Mouse (Mus musculus): ENCODE measurements at regions not wholly inside any gene's neighbourhood (a gene's known extent, or its start where the extent isn't known, plus 50 kb on each side); places are given as distances from the start of the nearest gene placed in this dataset.

- no peak for DNase-seq (ENCODE audit: low spot score in 2 of 2)
These were observed 173.5 kb downstream of the 1500009L16Rik start for GRCm38 (mm10) chr10:83896160-83896559.

GRCm38 (mm10) chr10:83897558-83897957 is 174.9 kb downstream of the 1500009L16Rik start:
- no peak for DNase-seq (ENCODE audit: low spot score in 2 of 2)

GRCm38 (mm10) chr10:83906751-83907150 is 184.1 kb downstream of the 1500009L16Rik start:
- no peak for DNase-seq (ENCODE audit: low spot score in 2 of 2)

- no peak for DNase-seq (ENCODE audit: low spot score in 2 of 2)
These were observed 188.1 kb downstream of the 1500009L16Rik start for GRCm38 (mm10) chr10:83910649-83911370.

GRCm38 (mm10) chr10:83914401-83915132 is 191.9 kb downstream of the 1500009L16Rik start:
- DNase-seq (ENCODE audit: low spot score in 2 of 2): no peak

GRCm38 (mm10) chr10:83915133-83915730 is 192.6 kb downstream of the 1500009L16Rik start:
- DNase-seq (ENCODE audit: low spot score in 2 of 2): no peak

GRCm38 (mm10) chr10:83926990-83927389 is 204.3 kb downstream of the 1500009L16Rik start:
- peak in 1 of 2 experiments; percentile 33 for DNase-seq (ENCODE audit: low spot score in 2 of 2)

- DNase-seq (ENCODE audit: low spot score in 2 of 2): no peak
These were observed 204.9 kb downstream of the 1500009L16Rik start for GRCm38 (mm10) chr10:83927554-83927953.

GRCm38 (mm10) chr10:83931758-83932157 is 209.1 kb downstream of the 1500009L16Rik start:
- DNase-seq (ENCODE audit: low spot score in 2 of 2): no peak

- DNase-seq (ENCODE audit: low spot score in 2 of 2): no peak
These were observed 210.5 kb downstream of the 1500009L16Rik start for GRCm38 (mm10) chr10:83933201-83933600.

- DNase-seq (ENCODE audit: low spot score in 2 of 2): no peak
These were observed 211.8 kb downstream of the 1500009L16Rik start for GRCm38 (mm10) chr10:83934498-83934897.

GRCm38 (mm10) chr10:83937168-83937567 is 214.5 kb downstream of the 1500009L16Rik start:
- no peak for DNase-seq (ENCODE audit: low spot score in 2 of 2)

GRCm38 (mm10) chr10:83942101-83942500 is 219.4 kb downstream of the 1500009L16Rik start:
- DNase-seq (ENCODE audit: low spot score in 2 of 2): no peak

- no peak for DNase-seq (ENCODE audit: low spot score in 2 of 2)
These were observed 221.5 kb downstream of the 1500009L16Rik start for GRCm38 (mm10) chr10:83944158-83944557.

- no peak for DNase-seq (ENCODE audit: low spot score in 2 of 2)
These were observed 222.2 kb downstream of the 1500009L16Rik start for GRCm38 (mm10) chr10:83944897-83945296.

GRCm38 (mm10) chr10:83945503-83945902 is 222.8 kb downstream of the 1500009L16Rik start:
- no peak for DNase-seq (ENCODE audit: low spot score in 2 of 2)

- no peak for DNase-seq (ENCODE audit: low spot score in 2 of 2)
These were observed 223.8 kb downstream of the 1500009L16Rik start for GRCm38 (mm10) chr10:83946186-83947176.

- no peak for DNase-seq (ENCODE audit: low spot score in 2 of 2)
These were observed 234.6 kb downstream of the 1500009L16Rik start for GRCm38 (mm10) chr10:83957118-83957759.

GRCm38 (mm10) chr10:83958397-83958796 is 235.7 kb downstream of the 1500009L16Rik start:
- no peak for DNase-seq (ENCODE audit: low spot score in 2 of 2)

GRCm38 (mm10) chr10:83958826-83959225 is 236.2 kb downstream of the 1500009L16Rik start:
- no peak for DNase-seq (ENCODE audit: low spot score in 2 of 2)

Data from gastrocnemius, postnatal 4 days (tissue).